Mouse (Mus musculus) hindbrain, embryonic 12.5 days (tissue): ENCODE data around the gene Olfr159. TPM values are rescaled to one million over a fixed set of nuclear protein-coding genes. Genes with fewer than 3 reads are reported as not detected.

Source experiments
- ATAC-seq: fragments of 200-750 bp; cut with Nextera tagmentation; 2 replicates; pipeline ENCODE4 v1.8.0; 2017; ENCODE audit warnings: moderate TSS enrichment; ENCODE audit not compliant: low FRiP score
- H3K27ac ChIP-seq: fragments of 300-500 bp; sonication (generic); 2 replicates; pipeline ENCODE4 v1.5.1; 2016; ENCODE audit warnings: mild to moderate bottlenecking
- H3K27me3 ChIP-seq: fragments of 300-500 bp; sonication (generic); 2 replicates; pipeline ENCODE4 v1.6.1; 2016; ENCODE audit warnings: mild to moderate bottlenecking
- H3K36me3 ChIP-seq: fragments of 300-500 bp; sonication (generic); 2 replicates; pipeline ENCODE4 v1.6.1; 2016; ENCODE audit warnings: mild to moderate bottlenecking
- H3K4me1 ChIP-seq: fragments of 300-500 bp; sonication (generic); 2 replicates; pipeline ENCODE4 v1.6.1; 2016
- H3K4me2 ChIP-seq: fragments of 300-500 bp; sonication (generic); replicated peaks from 2 replicates; pipeline ENCODE4 v1.6.1; 2016; ENCODE audit warnings: mild to moderate bottlenecking
- H3K4me3 ChIP-seq: fragments of 300-500 bp; sonication (generic); 2 replicates; pipeline ENCODE4 v1.5.1; 2016; ENCODE audit warnings: mild to moderate bottlenecking
- H3K9ac ChIP-seq: fragments of 300-500 bp; sonication (generic); 2 replicates; pipeline ENCODE4 v1.6.1; 2016; ENCODE audit warnings: mild to moderate bottlenecking, moderate library complexity
- H3K9me3 ChIP-seq: fragments of 300-500 bp; sonication (generic); replicated peaks from 2 replicates; pipeline ENCODE4 v1.6.1; 2016; ENCODE audit warnings: mild to moderate bottlenecking
- WGBS: fragments of 180-500 bp; shearing (Covaris S2); methylation state at CpG from one replicate; pipeline ENCODE4 v1.1.7; 2016; 5-methylcytosine and 5-hydroxymethylcytosine counted together
- polyA plus RNA-seq: library from polyadenylated mRNA; unstranded; fragments of >200 nt; fragmentation: Nextera tagmentation; extraction: Ambion mirVana; gene quantifications from 2 replicates; pipeline ENCODE4 v1.2.1, GENCODE M21; 2016

Gene Olfr159
- polyA plus RNA-seq, 1 experiment from 2014 or later = not detected

DNA sequence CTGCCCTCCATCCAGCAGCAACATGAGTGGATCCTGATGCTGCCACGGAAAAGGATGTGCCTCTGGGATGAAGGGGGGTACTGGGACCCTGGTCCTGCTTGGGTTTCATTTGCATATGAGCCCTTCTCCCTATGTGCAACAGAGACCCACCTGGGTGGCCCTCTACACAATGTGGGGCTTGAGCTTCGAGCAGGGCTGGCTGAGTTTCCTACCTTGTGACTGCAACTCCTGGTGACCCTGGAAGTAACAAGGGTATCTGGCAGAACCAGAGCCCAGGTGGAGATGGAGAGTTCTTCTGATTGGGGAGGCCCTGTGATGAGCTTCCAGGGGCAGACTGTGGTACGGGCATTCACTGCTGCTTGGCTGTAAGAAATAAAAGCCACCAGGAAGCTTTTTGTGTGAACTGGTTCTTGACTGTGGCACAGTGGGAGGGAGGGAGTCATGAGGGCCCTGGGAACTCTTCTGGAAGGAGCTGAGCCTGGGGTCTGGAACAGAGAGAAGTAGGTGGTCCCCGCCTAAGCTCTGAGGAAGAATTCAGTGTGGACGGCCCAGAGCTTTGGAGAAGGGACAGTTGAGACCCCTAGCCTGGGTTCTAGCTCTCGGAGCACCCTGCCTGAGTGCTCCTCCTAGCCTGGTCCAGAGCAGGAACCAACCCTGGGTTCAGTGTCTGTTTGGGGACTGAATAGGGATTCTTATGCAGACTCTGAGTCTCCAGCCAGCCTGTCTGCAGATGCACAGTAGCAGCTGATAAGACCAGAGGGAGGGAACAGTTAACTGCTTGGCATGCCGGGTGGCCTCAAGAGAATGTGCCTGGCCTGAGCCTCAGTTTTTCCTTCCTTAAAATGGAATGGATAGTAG lies 42.9 kb downstream of the Olfr159 start:
- Histone ChIP-seq H3K9ac (no peak overlapping the region), H3K4me3 (no peak overlapping the region), H3K27ac (no peak overlapping the region), H3K4me1 (no peaks in the 10 kb centered on the region), H3K27me3 (no peaks in the 10 kb centered on the region), H3K36me3 (no peaks in the 10 kb centered on the region), H3K4me2 (no peak overlapping the region), H3K9me3 (no peaks in the 10 kb centered on the region)
- no peak for ATAC-seq
- 70% methylated on average over 7 of the region's 7 CpGs for WGBS

DNA sequence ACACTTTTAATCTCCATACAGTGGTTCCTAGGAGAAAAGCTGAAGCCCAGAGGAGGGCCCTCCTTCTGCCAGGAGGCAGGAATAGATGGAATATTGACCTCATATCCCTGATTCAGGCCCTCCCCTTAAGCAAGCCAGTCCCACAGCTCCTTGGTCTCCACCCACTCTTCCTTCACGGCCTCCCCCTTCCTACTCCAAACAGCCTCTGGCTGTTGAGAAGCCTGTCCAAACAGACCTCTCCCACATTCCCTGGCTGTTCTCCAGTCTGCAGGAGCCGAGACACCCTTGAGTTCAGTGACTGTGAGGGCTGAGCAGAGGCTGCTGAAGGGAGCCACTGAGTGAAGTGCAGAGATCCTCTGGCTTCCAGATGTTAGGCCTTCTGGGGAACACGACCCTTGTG lies 43.8 kb downstream of the Olfr159 start, which contains the start of gene Hrct1:
TSS of gene Hrct1 (plus strand) at position 194 of the 400 bp plus-strand sequence.
- Histone ChIP-seq H3K9ac (no peak within 1 kb of the TSS), H3K27me3 (no peaks in the 10 kb centered on the region), H3K9me3 (no peaks in the 10 kb centered on the region), H3K4me3 (no peak within 1 kb of the TSS), H3K36me3 (no peaks in the 10 kb centered on the region), H3K4me2 (no peak within 1 kb of the TSS), H3K4me1 (no peaks in the 10 kb centered on the region), H3K27ac (no peak within 1 kb of the TSS)
- ATAC-seq = no peak
- 64% methylated on average over 3 of the region's 3 CpGs for WGBS

GRCm38 (mm10) chr4:43726228-43726993 lies 44.4 kb downstream of the Olfr159 start:
- H3K9ac ChIP-seq = no peak overlapping the region
- no peak overlapping the region for H3K4me2 ChIP-seq
- no peak for ATAC-seq
- no peaks in the 10 kb centered on the region for H3K4me1 ChIP-seq
- no peak overlapping the region for H3K27ac ChIP-seq
- H3K36me3 ChIP-seq = no peaks in the 10 kb centered on the region
- WGBS = 77% methylated on average over 12 of the region's 12 CpGs
- H3K4me3 ChIP-seq = no peak overlapping the region
- no peaks in the 10 kb centered on the region for H3K9me3 ChIP-seq
- H3K27me3 ChIP-seq = no peaks in the 10 kb centered on the region

DNA sequence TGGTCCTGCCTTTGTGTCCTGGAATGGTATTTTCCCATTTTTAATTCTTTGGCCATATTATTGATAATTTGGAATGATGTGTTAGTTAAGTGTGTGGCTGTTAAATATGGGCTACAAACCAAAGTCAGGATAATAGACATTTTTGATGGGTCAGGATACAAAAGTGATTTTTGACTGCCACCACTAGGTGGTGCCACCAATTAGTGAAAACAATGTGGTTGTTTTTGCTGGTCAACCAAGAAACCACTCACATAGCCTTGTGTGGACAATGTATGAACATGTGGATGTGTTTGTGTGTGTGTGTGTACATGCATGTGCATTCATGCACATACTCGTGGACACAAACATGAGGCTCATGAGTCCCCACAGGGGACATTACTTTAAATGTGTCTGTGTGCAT lies 46.0 kb downstream of the Olfr159 start:
- H3K4me1 ChIP-seq = 0 out of 2 replicates have a peak, but pooled peaks cover 4% of the 10 kb centered on the region
- no peak overlapping the region for H3K27ac ChIP-seq
- H3K4me3 ChIP-seq = no peak overlapping the region
- H3K9me3 ChIP-seq = no peaks in the 10 kb centered on the region
- no peak overlapping the region for H3K9ac ChIP-seq
- H3K36me3 ChIP-seq = no peaks in the 10 kb centered on the region
- WGBS = 35% methylated on average over 1 of the region's 1 CpGs
- H3K4me2 ChIP-seq = no peak overlapping the region
- H3K27me3 ChIP-seq = no peaks in the 10 kb centered on the region
- ATAC-seq = no peak

DNA sequence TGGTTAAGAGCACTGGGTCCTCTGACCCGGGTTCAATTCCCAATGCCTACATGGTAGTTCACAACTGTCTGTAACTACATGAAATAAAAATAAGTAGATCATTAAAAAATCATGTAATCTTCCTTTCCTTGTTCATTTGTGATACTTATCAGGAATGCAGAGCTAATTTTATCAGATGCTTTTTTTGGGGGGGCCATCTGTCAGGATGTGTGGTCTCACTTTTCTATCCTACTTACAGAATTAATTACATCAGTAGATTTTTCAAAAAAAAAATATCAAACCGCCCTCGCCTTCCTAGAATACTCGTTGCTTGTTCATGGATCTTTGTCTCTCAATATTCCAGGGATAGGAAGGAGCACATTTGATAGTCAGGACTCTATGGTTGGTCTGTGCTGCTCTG lies 48.6 kb downstream of the Olfr159 start:
- no peak overlapping the region for H3K27ac ChIP-seq
- 0 out of 2 replicates have a peak, but pooled peaks cover 4% of the 10 kb centered on the region for H3K4me1 ChIP-seq
- ATAC-seq = no peak
- no peaks in the 10 kb centered on the region for H3K36me3 ChIP-seq
- no peak overlapping the region for H3K9ac ChIP-seq
- H3K27me3 ChIP-seq = no peaks in the 10 kb centered on the region
- no peak overlapping the region for H3K4me3 ChIP-seq
- H3K9me3 ChIP-seq = 0 out of 2 replicates have a peak, but pooled peaks cover 4% of the 10 kb centered on the region
- WGBS = 90% methylated on average over 4 of the region's 4 CpGs
- no peak overlapping the region for H3K4me2 ChIP-seq

DNA sequence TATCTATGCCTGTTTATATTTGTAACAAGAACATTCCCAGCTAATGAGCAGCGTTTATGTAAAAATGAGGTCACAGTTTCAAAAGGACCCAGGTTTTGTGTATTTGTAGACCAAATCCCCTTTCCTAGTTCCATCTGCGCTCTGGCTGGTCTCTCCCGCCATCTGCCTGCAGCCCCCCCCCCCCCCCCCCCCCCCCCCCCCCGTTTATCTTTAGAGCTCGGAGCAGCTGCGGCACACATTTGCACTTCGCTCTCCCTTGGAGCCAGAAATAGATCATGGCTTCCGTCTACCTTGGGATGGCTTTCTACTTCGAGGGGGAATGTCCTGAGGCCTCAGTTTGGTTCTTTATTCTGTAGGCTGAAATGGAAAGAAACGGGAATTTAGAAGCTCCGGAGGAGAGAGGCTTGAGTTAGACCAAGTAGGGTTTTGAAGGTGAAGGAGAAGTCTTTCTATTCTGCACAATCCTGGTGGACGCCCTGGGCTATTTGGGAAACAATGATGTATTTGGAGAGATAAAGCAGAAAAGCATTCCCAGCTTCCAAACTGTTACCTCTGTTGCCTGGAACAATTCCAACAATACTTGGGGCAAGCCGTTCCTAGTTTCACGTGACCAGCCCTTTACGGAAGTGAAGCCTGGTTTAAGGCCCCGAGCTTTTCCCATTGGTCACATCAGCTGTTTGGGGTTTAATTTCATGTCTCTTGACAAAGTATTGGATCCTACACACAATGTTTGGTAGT lies 50.1 kb downstream of the Olfr159 start:
- WGBS = 60% methylated on average over 14 of the region's 16 CpGs

More for the DNA sequence above, 50.1 kb downstream of the Olfr159 start:
- no peak overlapping the region for H3K4me3 ChIP-seq
- ATAC-seq = no peak
- no peak overlapping the region for H3K4me2 ChIP-seq
- H3K27ac ChIP-seq = peak overlapping the region; percentile 13; the same call in 1 of the 2 replicates
- H3K9ac ChIP-seq = no peak overlapping the region
- 0 out of 2 replicates have a peak, but pooled peaks cover 4% of the 10 kb centered on the region for H3K9me3 ChIP-seq
- no peaks in the 10 kb centered on the region for H3K27me3 ChIP-seq
- no peaks in the 10 kb centered on the region for H3K36me3 ChIP-seq
- 0 out of 2 replicates have a peak, but pooled peaks cover 4% of the 10 kb centered on the region for H3K4me1 ChIP-seq

Other genes starting within 250 kb of the Olfr159 start
- gene Tpm2, start 247.2 kb downstream of the Olfr159 start, polyA plus RNA-seq = 59.3 and 105 TPM in 2 replicates
- 60.2 and 65.7 TPM in 2 replicates for gene Creb3, start 208.7 kb downstream of the Olfr159 start, polyA plus RNA-seq
- 70.5 and 71.7 TPM in 2 replicates for gene Tln1, start 208.3 kb downstream of the Olfr159 start, polyA plus RNA-seq
- gene Rgp1, start 192.3 kb downstream of the Olfr159 start, polyA plus RNA-seq = 40.6 and 43.3 TPM in 2 replicates
- gene Gba2, start 192.1 kb downstream of the Olfr159 start, polyA plus RNA-seq = 46.5 and 48.7 TPM in 2 replicates
- 2.4 and 4.0 TPM in 2 replicates for gene Msmp, start 186.5 kb downstream of the Olfr159 start, polyA plus RNA-seq
- 30.7 and 31.8 TPM in 2 replicates for gene Npr2, start 139.1 kb downstream of the Olfr159 start, polyA plus RNA-seq
- gene Spag8, start 117.4 kb downstream of the Olfr159 start, polyA plus RNA-seq = 7.1 and 7.2 TPM in 2 replicates
- 72.7 and 78.3 TPM in 2 replicates for gene Hint2, start 114.5 kb downstream of the Olfr159 start, polyA plus RNA-seq
- gene Tmem8b, start 102.0 kb downstream of the Olfr159 start, polyA plus RNA-seq = 13.7 and 14.4 TPM in 2 replicates
- 3.1 and 3.8 TPM in 2 replicates for gene Fam221b, start 101.9 kb downstream of the Olfr159 start, polyA plus RNA-seq
- gene Olfr70, start 70.2 kb downstream of the Olfr159 start, polyA plus RNA-seq = not detected in 2 replicates
- not detected in 2 replicates for gene Olfr71, start 60.8 kb downstream of the Olfr159 start, polyA plus RNA-seq
- gene Hrct1, start 43.8 kb downstream of the Olfr159 start, polyA plus RNA-seq = 0.21 and 0.28 TPM in 2 replicates
- 0.05 and 0.13 TPM in 2 replicates for gene Spaar, start 41.0 kb downstream of the Olfr159 start, polyA plus RNA-seq
- gene Olfr156, start 52.9 kb upstream of the Olfr159 start, polyA plus RNA-seq = not detected in 2 replicates
- not detected in 2 replicates for gene Olfr157, start 69.2 kb upstream of the Olfr159 start, polyA plus RNA-seq
- gene Olfr155, start 80.6 kb upstream of the Olfr159 start, polyA plus RNA-seq = not detected in 2 replicates
- 20.1 and 21.9 TPM in 2 replicates for gene Reck, start 104.5 kb upstream of the Olfr159 start, polyA plus RNA-seq
- 94.2 and 104 TPM in 2 replicates for gene Glipr2, start 186.4 kb upstream of the Olfr159 start, polyA plus RNA-seq
- gene Ccin, start 212.5 kb upstream of the Olfr159 start, polyA plus RNA-seq = not detected in 2 replicates
- 266 and 282 TPM in 2 replicates for gene Clta, start 233.4 kb upstream of the Olfr159 start, polyA plus RNA-seq